Mouse (Mus musculus): ENCODE measurements at regions not wholly inside any gene's neighbourhood (a gene's known extent, or its start where the extent isn't known, plus 50 kb on each side); places are given as distances from the start of the nearest gene placed in this dataset.

DNA sequence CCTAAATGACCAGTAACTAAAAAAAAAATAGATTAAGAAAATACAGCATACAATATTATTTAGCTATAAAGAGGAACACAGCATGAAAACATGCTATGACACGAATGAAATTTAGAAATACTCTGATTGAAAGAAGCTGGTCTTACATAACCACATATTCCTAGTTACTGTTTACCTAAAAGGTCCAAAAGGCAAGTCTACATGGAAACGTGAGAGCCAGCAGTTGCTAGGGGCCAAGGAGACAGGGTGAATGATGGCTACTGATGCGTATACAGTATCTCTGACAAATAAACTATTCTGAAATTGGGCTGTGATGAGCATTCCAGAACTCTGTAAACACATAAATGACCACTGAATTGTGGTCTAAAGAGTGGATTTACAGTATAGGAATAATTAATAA lies 194.5 kb upstream of the Zbtb20 start:
- DNase-seq: no peak

DNA sequence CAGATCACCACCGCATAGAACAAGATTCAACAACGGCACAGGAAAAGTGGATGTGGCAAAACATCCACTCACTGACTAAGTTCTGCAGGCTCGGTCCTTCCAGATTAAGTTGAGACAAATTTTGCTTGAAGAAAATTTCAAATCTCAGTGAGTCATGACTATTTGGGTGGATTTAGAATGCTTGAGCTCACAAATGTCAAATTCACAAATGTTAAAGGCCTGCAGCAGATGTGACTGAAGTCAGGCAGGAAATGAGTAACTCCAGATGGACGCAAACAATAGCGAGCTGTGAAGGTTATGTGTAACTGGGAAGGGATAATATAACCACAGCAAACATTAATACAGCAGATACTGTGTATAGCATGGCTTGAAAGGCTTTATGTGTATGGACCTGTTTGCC lies 198.5 kb upstream of the Zbtb20 start:
- no peak for DNase-seq

- no peak for DNase-seq
Measured at GRCm38 (mm10) chr16:42676406-42677075, 199.1 kb upstream of the Zbtb20 start.

DNA sequence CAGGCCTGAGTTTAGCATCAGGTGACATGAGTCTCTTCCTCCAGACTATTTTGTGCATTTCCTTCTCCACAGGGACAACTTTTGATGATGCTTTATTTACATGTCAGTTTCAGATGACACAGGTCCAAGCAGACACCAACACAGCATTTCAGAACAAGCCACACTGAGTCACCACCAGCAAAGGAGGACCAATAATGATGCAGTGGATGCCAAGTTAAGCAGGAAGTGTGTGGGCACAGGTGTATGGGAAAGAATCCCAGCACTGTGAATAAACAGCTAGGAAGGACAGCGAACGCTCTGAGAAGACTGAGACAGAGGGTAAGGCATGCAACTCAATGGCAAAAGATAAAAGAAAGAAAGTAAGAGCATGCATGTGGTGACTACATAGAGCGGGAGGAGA lies 200.7 kb upstream of the Zbtb20 start:
- no peak for DNase-seq

DNA sequence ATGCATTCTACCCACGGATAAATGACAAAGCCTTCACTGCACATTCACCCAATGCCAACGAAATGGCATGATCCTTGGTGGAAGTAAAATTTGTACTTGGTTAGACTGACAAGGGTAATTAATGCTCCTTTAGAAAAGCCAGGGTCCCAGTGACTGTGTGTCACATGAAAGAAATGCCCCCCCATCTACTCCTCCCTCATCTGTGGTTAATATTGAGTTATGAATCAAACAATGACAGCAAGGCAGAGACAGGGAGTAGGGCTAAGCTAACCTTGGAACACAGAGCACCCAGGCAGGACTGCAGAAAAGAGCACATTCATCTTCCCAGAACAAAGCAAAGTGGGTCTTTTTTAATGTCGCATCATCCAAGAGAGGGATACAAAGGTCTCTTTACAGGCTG lies 209.1 kb upstream of the Zbtb20 start:
- DNase-seq: peak; percentile 50

DNA sequence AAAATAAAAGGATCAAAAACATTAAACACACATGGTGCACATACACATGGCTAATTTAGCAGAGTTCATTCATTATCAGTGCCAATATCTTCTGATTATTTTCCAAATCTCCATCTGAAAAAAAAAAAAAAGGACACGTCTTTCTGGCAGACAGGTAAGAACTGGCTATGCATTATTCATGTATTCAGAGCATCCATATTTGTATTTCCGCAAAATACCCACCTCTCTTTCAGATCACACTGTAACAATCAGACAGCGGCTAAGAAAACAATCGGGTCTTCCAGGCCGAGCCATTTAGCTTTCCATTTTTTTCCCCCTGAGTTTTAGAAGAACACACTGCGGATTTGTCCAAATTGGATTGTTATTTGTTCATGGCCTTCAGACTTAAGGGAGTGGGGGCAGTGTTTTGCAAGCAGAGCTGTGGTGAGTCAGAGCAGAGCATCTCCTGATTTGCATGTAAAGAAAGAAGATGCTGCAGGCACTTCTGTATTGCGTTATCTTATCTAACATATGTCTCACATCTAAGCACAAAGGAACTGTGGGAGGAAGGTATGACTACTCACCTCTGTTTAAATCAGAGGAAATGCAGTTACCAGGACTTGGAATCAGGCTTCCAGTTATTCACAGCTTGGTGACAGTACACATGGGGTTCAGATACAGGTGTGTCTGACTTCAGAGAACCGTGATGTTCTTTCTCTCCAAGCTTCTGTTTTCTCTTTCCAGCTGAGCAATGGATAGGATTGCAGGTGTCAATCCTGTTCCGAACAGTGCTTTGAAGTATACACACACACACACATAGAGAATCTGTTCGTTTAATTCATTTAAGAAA lies 223.6 kb upstream of the Zbtb20 start:
- no peak for DNase-seq

DNA sequence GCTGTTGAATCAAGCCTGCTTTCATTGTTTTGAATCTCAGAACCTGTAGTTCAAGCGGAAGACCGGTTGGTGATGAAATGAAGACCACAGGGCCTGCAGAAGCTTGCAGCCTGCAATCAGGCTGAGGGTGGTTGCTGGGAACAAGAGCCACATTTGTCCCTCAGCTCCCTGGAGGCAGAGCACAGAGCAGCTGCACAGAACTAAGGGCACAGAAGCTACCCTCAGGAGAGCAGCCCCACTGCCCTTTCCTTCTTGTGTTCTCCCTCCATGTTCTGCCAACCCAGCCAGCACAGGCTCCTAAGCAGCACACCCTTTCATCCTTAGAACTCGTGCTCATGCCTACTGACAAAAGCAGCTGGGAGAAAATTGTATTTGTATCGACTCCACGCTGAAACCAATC lies 225.9 kb upstream of the Zbtb20 start:
- DNase-seq: no peak

- DNase-seq: no peak
Measured at GRCm38 (mm10) chr16:42648531-42649142, 227.0 kb upstream of the Zbtb20 start.

DNA sequence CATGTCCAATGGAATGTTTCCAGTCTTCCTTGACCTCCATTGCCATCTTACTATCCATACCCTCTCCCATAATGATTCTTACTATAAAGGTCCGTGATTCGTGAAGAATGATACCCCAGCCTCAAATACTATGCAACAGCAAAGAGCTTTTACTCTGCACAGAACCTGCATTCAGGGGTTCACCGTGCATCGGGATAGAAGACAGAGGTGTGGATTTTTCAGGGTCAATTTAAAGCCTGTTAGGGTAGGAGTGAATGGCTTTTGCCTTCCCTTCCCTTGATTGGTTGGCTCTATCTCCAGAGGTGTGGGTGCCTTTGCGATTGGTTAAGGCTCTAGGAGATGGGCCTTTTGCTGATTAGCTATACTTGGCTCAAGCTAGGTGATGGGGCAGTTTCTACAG lies 227.9 kb upstream of the Zbtb20 start:
- DNase-seq: no peak

DNA sequence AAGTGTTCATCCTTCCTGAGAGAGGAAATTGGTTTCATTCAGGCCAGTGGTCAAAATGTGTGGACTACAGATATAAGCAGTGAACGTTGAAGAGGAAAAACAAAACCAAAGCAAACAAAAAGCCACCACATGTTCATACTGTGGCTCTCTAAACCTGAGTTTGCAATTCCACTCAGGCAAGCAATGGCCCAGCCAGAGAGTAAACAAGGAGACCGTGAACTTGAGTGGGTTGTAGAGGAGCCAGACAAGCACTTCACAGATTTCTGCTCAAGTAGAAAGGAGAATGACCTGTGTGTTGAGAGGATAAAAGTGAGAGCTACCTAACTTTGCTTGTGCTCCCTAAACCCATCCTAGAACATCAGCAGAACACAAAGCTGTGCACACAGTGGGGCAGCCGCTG lies 239.9 kb upstream of the Zbtb20 start:
- no peak for DNase-seq

DNA sequence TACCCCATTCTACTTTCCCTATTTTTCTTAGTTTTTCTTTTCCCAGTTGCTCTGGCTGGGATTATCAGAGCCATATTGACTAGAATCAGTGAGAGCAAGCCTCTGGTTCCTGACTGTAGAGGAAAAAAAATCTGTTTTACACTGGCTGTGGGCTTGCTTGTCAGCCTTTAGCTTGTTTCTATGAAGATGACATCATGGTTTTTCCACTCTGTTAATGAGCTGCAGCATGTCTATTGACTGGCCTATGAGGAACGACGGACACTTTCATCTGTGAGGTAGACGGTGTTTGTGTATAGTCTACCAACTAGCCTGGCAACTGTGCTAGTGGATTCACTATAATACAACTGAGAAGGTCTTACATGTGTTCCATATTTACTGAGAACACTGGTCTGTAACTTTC lies 248.0 kb upstream of the Zbtb20 start:
- no peak for DNase-seq

DNA sequence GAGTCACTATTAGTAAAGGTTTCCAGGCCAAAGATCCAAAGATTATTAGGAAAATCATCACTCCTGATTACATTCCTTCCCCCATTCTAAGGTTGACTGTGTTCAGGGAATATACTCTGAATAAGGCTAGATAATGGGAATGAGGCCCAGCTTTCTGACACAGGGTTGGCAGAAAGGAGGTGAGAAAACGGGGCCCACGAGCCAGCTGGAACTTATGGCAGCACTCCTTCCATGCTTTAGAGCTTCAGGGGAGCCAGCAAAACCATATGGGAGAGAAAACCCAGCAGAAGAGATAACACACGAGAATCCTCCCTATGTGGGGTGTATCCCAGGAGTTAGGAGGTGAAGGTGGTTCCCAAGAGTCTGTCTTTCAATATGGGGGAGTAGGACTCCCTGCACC lies 259.8 kb upstream of the Zbtb20 start:
- DNase-seq: no peak

GRCm38 (mm10) chr16:42612011-42612410 lies 263.7 kb upstream of the Zbtb20 start:
- DNase-seq: no peak

- DNase-seq: no peak
Measured at GRCm38 (mm10) chr16:42608336-42608735, 267.3 kb upstream of the Zbtb20 start.

DNA sequence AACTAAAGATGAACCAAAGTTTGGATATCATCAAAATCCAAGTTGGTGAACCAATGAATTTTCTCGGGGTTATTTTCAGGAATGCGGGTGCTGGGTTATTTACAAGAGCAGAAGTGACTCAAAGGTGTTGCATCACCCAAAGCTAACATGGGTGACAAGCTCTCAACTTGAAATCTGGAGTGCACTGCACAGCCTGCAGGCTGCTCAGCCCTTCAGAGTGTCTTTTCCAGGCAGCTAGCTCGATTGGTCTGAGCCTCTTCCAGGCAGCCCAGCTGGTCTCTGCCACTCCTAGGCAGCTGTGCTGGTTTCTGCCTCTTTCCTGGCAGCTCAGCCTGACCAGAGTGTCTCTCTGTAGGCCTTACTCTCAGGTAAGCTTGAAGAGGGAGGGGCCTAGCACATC lies 251.9 kb upstream of the Gap43 start:
- no peak for DNase-seq

DNA sequence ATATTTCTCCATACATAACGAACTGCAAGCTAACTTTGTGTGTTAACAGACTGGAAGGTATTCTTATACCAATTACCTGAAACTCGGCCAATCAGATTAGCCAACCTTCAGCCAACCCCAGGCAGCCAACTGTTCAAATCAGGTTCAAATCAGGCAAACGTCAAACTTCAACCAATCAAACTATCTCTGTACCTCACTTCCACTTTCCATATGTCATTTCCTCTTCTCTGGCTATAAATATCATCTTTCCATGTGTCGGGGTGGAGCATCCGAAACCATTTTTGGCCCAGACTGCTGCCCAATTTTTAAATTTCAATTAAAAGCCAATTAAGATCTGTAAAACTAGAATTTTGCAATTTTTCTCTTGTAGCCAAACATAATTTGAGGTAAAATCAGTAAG lies 251.1 kb upstream of the Gap43 start:
- DNase-seq: no peak

DNA sequence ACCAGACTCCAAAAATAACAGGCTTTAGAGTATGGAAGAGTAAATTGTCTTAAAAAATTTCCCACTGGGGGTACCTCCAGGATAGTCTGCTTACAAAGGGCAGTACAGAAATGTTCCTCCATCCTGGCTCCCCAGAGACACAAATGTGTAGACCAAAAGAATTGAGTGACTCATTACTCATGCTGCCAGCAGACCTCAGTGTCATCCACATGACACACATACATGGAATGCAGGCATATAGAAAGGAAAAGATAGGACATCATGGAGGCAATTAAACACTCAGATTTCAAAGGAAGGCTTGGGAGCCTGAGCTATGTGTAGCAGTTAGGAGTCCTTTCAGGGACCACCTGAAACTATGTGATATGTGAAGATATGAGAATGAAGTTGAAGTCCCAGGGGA lies 245.7 kb upstream of the Gap43 start:
- no peak for DNase-seq

- DNase-seq: no peak
Measured at GRCm38 (mm10) chr16:42575517-42575946, 235.1 kb upstream of the Gap43 start.

DNA sequence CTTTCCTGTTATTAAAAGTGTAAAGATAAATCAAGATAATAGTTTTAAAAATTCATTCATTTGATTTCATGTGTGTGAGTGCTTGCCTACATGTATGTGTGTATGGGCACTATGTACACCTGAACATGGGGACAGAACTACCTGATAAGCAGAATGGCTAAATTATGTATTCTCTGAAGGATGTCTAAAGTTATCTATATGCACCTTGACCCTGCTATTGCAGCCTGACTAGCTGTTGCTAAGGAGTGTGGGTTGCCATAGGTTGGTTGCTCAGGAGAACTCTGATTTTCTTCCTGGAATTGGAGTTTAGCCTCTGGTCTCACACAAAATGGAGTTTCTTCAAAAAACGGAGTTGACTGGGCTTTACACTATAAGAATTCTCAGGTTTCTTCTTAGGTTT lies 234.5 kb upstream of the Gap43 start:
- no peak for DNase-seq

- no peak for DNase-seq
Measured at GRCm38 (mm10) chr16:42570246-42570996, 230.0 kb upstream of the Gap43 start.

DNA sequence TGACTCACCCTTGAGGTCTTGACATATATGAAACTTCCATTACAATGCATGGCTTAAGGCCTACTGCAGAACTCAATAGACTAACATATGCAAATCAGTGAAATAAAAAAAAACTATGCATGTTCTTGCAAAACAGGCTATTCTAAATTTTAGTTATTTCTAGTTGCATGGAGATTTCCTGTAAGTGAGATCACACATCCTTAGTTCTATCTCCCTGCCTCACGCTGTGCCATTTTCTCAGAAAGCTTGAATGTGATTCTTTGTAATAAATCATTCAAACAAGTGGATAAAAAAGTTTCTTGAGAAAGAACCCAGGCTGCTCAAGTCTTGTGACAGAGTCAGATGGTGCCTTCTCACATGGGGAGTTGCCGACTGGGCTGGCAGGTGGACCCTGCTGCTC lies 228.9 kb upstream of the Gap43 start:
- no peak for DNase-seq

DNA sequence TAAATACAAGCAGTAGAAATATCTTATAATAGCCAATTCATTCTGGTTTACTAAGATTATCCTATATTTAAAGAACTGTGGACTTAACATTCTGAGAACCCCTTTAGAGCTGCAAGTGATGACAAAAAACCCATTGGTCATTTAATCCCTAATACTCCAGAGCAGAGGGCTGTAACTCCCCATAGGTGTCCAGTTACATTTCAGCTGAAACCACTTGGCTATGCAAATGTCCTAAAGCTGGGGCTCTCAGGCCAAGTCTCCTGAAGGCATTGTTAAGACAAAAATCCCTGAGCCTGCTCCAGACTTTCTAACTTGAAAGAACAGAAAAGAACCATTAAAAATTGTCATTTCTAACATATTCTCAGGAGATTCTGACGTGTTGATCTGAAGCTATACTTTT lies 209.1 kb upstream of the Gap43 start:
- no peak for DNase-seq
